Mouse (Mus musculus) liver, adult 2 months (tissue): ENCODE measurements around the gene Zfp444. TPM values are rescaled to one million over a fixed set of nuclear protein-coding genes. Genes with fewer than 3 reads are reported as not detected.

Experiments
- DNase-seq: peaks from one replicate; pipeline ENCODE4 v3.0.0-alpha.2; 2011; ENCODE audit warnings: low read depth, low spot score; ENCODE audit errors: extremely low read depth
- H3K27ac ChIP-seq: fragments of 200-500 bp; replicated peaks from 2 replicates; pipeline ENCODE4 v1.5.1; 2012; ENCODE audit warnings: low read depth, mild to moderate bottlenecking, control low read depth, inconsistent platforms, low read length; ENCODE audit not compliant: insufficient read depth
- H3K27me3 ChIP-seq: fragments of 200-500 bp; 2 replicates; pipeline ENCODE4 v1.6.1; 2012; ENCODE audit warnings: mild to moderate bottlenecking, moderate library complexity, low read length, inconsistent platforms; ENCODE audit not compliant: control insufficient read depth, insufficient read depth
- H3K36me3 ChIP-seq: fragments of 200-500 bp; 2 replicates; pipeline ENCODE4 v1.6.1; 2012; ENCODE audit warnings: low read length, inconsistent platforms; ENCODE audit not compliant: control insufficient read depth, insufficient read depth
- H3K4me1 ChIP-seq: fragments of 200-500 bp; 2 replicates; pipeline ENCODE4 v1.6.1; 2011; ENCODE audit warnings: low read length; ENCODE audit not compliant: control insufficient read depth, insufficient read depth
- H3K4me3 ChIP-seq: fragments of 200-500 bp; 2 replicates; pipeline ENCODE4 v1.5.1; 2011; ENCODE audit warnings: low read depth, mild to moderate bottlenecking, control low read depth, low read length, moderate library complexity; ENCODE audit not compliant: insufficient read depth
- H3K79me2 ChIP-seq: fragments of 200-500 bp; 2 replicates; pipeline ENCODE4 v1.6.1; 2012; ENCODE audit warnings: inconsistent platforms, mild to moderate bottlenecking, low read length, moderate library complexity; ENCODE audit not compliant: control insufficient read depth, insufficient read depth
- H3K9ac ChIP-seq: fragments of 200-500 bp; 2 replicates; pipeline ENCODE4 v1.6.1; 2012; ENCODE audit warnings: low read depth, mild to moderate bottlenecking, control low read depth, inconsistent platforms, low read length
- CTCF ChIP-seq: fragments of 200-500 bp; IDR thresholded peaks from 2 replicates; pipeline ENCODE4 v1.5.1; 2011; ENCODE audit warnings: low read depth, low read length, control low read depth
- POLR2A ChIP-seq: fragments of 200-500 bp; IDR thresholded peaks from 2 replicates; pipeline ENCODE4 v1.6.1; 2011; ENCODE audit warnings: low read length, control low read depth; ENCODE audit not compliant: insufficient read depth; ENCODE audit errors: extremely low read depth
- WGBS: fragments of 180-500 bp; shearing (Covaris S2); methylation state at CpG from one replicate; pipeline ENCODE4 v1.1.7; 2018; 5-methylcytosine and 5-hydroxymethylcytosine counted together
- polyA plus RNA-seq: library from polyadenylated mRNA; depleted of rRNA; stranded (reverse); fragments of >200 nt; gene quantifications from 2 replicates; pipeline ENCODE4 v1.2.3, GENCODE M21; 2012
- total RNA-seq: library from RNA; depleted of rRNA; stranded (reverse); fragments of >200 nt; gene quantifications from 2 replicates; pipeline ENCODE4 v1.2.3, GENCODE M21; 2014

The Zfp444 gene
- total and polyA plus RNA-seq, 2 experiments: 11.0 to 23.9 TPM

DNA sequence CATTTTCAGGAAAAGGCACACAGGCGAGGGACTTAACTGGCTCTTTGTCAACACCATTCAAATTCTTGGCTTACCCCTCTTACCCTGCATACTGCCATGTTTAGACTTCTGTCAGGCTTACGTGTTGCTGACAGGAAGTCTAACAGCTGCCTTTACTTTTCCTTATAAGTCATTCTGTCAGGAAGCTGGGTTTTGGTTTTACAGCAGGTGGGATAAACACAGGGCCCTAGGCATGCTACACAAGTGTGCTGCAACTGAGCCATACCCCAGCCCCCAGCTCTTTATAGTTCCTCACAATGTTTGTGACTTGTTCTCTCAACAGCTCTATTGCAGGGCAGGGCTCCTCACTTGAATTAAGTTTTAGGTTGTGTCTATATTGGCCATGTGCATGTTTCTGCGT lies 32.7 kb upstream of the Zfp444 start:
- Histone ChIP-seq H3K4me1 (peaks cover 2% of the 10 kb centered on the region; the same call in 1 of the 2 replicates), H3K36me3 (peaks cover 11% of the 10 kb centered on the region), H3K4me3 (no peak overlapping the region), H3K27me3 (no peaks in the 10 kb centered on the region), H3K9ac (no peak overlapping the region), H3K79me2 (peaks cover 15% of the 10 kb centered on the region; the same call in 1 of the 2 replicates), H3K27ac (no peak overlapping the region)
- DNase-seq: no peak
- 69% methylated on average over 3 of the region's 3 CpGs for WGBS
- TF ChIP-seq CTCF: no peak
- no peak for TF ChIP-seq POLR2A

DNA sequence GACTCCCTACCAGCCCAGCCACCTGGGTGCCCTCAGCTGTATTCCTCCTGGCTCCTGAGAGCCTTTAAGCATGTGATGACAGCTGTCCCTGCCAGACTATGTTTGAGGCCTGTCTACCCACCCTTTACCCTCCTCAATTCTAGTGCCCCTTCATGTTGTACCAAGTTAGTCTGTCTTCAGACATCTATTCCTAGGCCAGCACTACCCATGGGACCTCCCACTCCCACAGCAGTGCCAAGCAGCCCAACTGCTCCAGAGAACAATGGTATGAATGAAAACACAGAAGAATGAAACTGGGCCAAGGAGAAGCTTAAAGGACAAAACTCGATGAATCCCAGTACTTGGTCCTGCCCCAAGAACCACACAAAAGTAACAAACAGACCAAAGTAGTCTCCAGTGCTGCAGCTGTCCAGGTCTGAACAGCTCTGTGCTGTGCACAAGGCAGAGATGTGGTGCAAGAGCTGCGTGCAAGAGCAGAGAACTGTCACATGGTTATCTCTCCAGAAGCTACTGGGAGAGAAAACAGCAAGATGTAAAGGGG lies 28.0 kb upstream of the Zfp444 start:
- no peak overlapping the region for H3K27ac ChIP-seq
- DNase-seq: no peak
- H3K4me3 ChIP-seq: no peak overlapping the region
- 18% methylated on average over 2 of the region's 2 CpGs for WGBS
- H3K79me2 ChIP-seq: peaks cover 54% of the 10 kb centered on the region
- TF ChIP-seq POLR2A (no peak), CTCF (no peak)
- H3K36me3 ChIP-seq: peaks cover 4% of the 10 kb centered on the region
- H3K27me3 ChIP-seq: no peaks in the 10 kb centered on the region
- H3K9ac ChIP-seq: no peak overlapping the region
- H3K4me1 ChIP-seq: peaks cover 36% of the 10 kb centered on the region

DNA sequence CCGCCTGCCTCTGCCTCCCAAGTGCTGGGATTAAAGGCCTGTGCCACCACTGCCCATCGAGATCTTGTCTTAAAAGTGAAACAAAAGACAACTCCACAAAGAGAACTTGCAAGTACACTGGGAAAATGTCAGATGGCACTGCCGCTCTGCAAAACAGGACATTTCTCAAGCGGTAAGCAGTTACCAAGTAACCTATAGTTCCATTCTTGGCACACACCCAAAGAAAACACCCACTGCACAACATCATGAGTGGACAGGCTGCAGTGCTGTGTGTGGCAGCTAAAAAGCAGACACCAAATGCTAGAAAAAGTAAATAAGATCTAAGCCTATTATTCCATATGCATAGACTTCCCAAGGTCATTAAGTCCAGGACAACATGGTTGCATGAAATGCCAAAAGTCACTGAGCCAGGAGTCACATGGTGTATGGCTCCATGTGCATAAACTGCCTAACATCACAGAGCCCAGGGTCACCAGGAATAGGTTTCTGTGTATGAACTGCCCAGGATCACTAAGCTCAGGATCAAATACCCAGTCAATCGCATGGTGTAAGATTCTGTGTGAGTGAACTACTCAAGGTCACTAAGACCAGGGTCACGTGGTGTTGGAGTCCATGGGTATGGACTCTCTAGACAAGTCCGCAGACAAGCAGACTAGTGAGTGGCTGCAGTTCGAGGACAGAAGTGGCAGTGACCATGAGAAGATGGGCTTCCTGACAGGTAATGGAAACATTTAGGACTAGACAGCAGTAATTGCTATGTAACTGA lies 26.4 kb upstream of the Zfp444 start:
- Histone ChIP-seq H3K4me3 (no peak overlapping the region), H3K9ac (no peak overlapping the region), H3K27ac (peak overlapping the region; percentile 46), H3K4me1 (peaks cover 40% of the 10 kb centered on the region), H3K27me3 (no peaks in the 10 kb centered on the region), H3K79me2 (peaks cover 64% of the 10 kb centered on the region), H3K36me3 (peaks cover 2% of the 10 kb centered on the region; the same call in 1 of the 2 replicates)
- peak; percentile 73 for DNase-seq
- WGBS: 26% methylated on average over 8 of the region's 8 CpGs
- no peak for TF ChIP-seq POLR2A
- TF ChIP-seq CTCF: no peak

DNA sequence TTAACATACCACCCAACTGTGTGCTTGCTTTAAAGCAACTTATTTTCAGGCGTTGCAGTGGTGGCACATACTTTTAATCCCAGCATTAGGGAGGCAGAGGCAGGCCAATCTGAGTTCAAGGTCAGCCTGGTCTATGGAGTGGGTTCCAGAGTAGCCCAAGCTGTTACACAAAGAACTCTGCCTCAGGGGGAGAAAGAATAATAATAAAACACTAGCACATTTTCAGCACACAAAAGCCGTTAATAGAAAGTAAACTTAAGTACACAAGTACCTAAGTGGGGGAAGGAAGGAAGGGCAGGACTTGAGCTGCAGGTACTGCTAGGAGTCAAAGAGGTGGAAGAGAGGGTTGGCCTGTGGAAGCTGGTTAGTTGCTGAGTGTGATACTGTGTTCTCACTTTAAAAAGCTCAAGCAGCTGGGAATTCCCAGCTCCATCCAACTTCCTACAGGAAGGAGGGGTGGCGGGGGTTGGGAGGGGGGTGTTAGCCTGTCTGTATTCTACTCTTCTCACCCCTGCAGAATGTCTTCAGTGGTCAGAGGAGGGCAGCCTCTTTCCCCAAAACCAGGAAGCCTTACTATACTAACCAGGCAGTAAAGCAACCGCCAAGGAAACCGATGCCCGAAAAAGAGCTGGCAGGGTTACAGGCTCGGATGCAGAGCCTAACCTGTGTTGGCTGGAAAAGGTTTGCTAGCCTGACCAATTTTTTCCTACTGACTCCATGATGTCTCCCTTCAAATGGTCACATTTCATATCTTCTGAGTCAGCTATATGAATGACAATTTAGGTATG lies 25.6 kb upstream of the Zfp444 start:
- DNase-seq: no peak
- no peak overlapping the region for H3K4me3 ChIP-seq
- 28% methylated on average over 7 of the region's 7 CpGs for WGBS
- H3K4me1 ChIP-seq: peaks cover 47% of the 10 kb centered on the region
- H3K36me3 ChIP-seq: peaks cover 2% of the 10 kb centered on the region; the same call in 1 of the 2 replicates
- H3K27me3 ChIP-seq: no peaks in the 10 kb centered on the region
- H3K79me2 ChIP-seq: peaks cover 72% of the 10 kb centered on the region
- no peak for TF ChIP-seq CTCF
- no peak for TF ChIP-seq POLR2A
- peak overlapping the region; percentile 55 for H3K27ac ChIP-seq
- H3K9ac ChIP-seq: no peak overlapping the region

DNA sequence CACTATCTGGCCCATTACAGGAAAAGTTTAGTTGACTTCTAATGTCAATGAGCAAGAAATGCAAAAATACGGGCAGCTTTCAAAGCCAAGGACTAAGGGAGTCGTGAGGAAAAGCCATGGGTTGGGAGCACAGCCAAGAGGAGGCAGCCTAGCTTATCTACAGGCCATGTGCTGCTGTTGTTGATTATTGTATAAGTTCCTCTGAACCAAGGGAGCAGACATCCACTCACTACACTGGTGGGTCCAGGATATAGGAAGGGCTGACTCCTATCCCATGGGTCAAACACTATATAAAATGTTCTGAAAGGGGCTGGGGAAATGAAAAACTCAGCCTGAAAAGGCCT lies 25.1 kb upstream of the Zfp444 start:
- peaks cover 78% of the 10 kb centered on the region for H3K79me2 ChIP-seq
- WGBS: 18% methylated on average over 2 of the region's 2 CpGs
- H3K27me3 ChIP-seq: no peaks in the 10 kb centered on the region
- no peak overlapping the region for H3K4me3 ChIP-seq
- no peak for DNase-seq
- H3K36me3 ChIP-seq: no peaks in the 10 kb centered on the region
- peaks cover 51% of the 10 kb centered on the region for H3K4me1 ChIP-seq
- no peak for TF ChIP-seq CTCF
- no peak for TF ChIP-seq POLR2A
- no peak overlapping the region for H3K9ac ChIP-seq
- peak overlapping the region; percentile 57 for H3K27ac ChIP-seq
